Mouse (Mus musculus) MEL (cell line): ENCODE results near the gene Sepsecs. TPM values are rescaled to one million over a fixed set of nuclear protein-coding genes. Genes with fewer than 3 reads are reported as not detected.

Experiments used
- DNase-seq: peaks from one replicate; pipeline ENCODE4 v3.0.0; 2011; ENCODE audit warnings: low read depth, low spot score
- H3K27ac ChIP-seq: 2 replicates; pipeline ENCODE4 v1.5.1; 2012; ENCODE audit warnings: low read depth, mild to moderate bottlenecking, control low read depth, low read length, moderate library complexity; ENCODE audit not compliant: control insufficient read depth
- H3K27me3 ChIP-seq, 2 experiments: fragments of 150-350 bp in 1 of 2; sonication (generic) in 1 of 2; 2 replicates each; pipeline ENCODE4 v1.6.1; 2012; ENCODE audit warnings: low read length in 2 of 2, mild to moderate bottlenecking in 2 of 2, improper control_type of control experiment in 1 of 2, moderate library complexity in 1 of 2; ENCODE audit not compliant: insufficient read depth in 2 of 2, control insufficient read depth in 1 of 2
- H3K36me3 ChIP-seq, 2 experiments: 2 replicates each; pipeline ENCODE4 v1.6.1; 2012 to 2014; ENCODE audit warnings: low read length in 2 of 2, improper control_type of control experiment in 1 of 2, inconsistent platforms in 1 of 2, mild to moderate bottlenecking in 1 of 2; ENCODE audit not compliant: insufficient read depth in 2 of 2, control insufficient read depth in 1 of 2
- H3K4me1 ChIP-seq, 2 experiments: fragments of 150-350 bp in 1 of 2; sonication (generic) in 1 of 2; 2 replicates each; pipeline ENCODE4 v1.6.1; 2012; ENCODE audit warnings: low read length in 2 of 2, improper control_type of control experiment in 1 of 2, mild to moderate bottlenecking in 1 of 2; ENCODE audit not compliant: insufficient read depth in 2 of 2, control insufficient read depth in 1 of 2
- H3K4me3 ChIP-seq, 2 experiments: fragments of 150-350 bp in 1 of 2; sonication (generic) in 1 of 2; 2 replicates each; pipeline ENCODE4 v1.5.1; 2012; ENCODE audit warnings: low read depth in 2 of 2, low read length in 2 of 2, mild to moderate bottlenecking in 2 of 2, moderate library complexity in 2 of 2, control low read depth in 1 of 2, improper control_type of control experiment in 1 of 2; ENCODE audit not compliant: control insufficient read depth in 1 of 2, insufficient read depth in 1 of 2
- H3K79me2 ChIP-seq: 2 replicates; pipeline ENCODE4 v1.6.1; 2012; ENCODE audit warnings: mild to moderate bottlenecking, low read length, moderate library complexity; ENCODE audit not compliant: control insufficient read depth, poor library complexity, insufficient read depth
- H3K9ac ChIP-seq: 2 replicates; pipeline ENCODE4 v1.6.1; 2012; ENCODE audit warnings: low read depth, mild to moderate bottlenecking, control low read depth, low read length, moderate library complexity; ENCODE audit not compliant: control insufficient read depth, poor library complexity, severe bottlenecking
- H3K9me3 ChIP-seq: fragments of 150-350 bp; sonication (generic); replicated peaks from 2 replicates; pipeline ENCODE4 v1.6.1; 2012; ENCODE audit warnings: mild to moderate bottlenecking, low read length, improper control_type of control experiment, moderate library complexity; ENCODE audit not compliant: insufficient read depth
- BHLHE40 ChIP-seq: IDR thresholded peaks from 2 replicates; pipeline ENCODE4 v1.6.1; 2012; ENCODE audit warnings: low read depth, mild to moderate bottlenecking, inconsistent platforms, low read length, improper control_type of control experiment, borderline replicate concordance
- CHD1 ChIP-seq: IDR thresholded peaks from 2 replicates; pipeline ENCODE4 v1.6.1; 2012; ENCODE audit warnings: low read depth, mild to moderate bottlenecking, inconsistent platforms, low read length, improper control_type of control experiment
- CTCF ChIP-seq, 3 experiments: IDR thresholded peaks in 2 of 3; conservative IDR thresholded peaks in 1 of 3; 2 replicates each; pipeline ENCODE4 v1.5.1; 2011 to 2012; ENCODE audit warnings: low read length in 3 of 3, low read depth in 2 of 3, mild to moderate bottlenecking in 2 of 3, improper control_type of control experiment in 1 of 3, inconsistent platforms in 1 of 3, mixed read lengths in 1 of 3, moderate library complexity in 1 of 3; ENCODE audit not compliant: control insufficient read depth in 1 of 3, insufficient read depth in 1 of 3, poor library complexity in 1 of 3, severe bottlenecking in 1 of 3
- E2F4 ChIP-seq: IDR thresholded peaks from 2 replicates; pipeline ENCODE4 v1.6.1; 2011; ENCODE audit warnings: low read depth, low read length, improper control_type of control experiment, borderline replicate concordance
- ELF1 ChIP-seq: IDR thresholded peaks from 2 replicates; pipeline ENCODE4 v1.6.1; 2014; ENCODE audit warnings: low read depth, mild to moderate bottlenecking, inconsistent platforms, low read length, improper control_type of control experiment, moderate library complexity
- ETS1 ChIP-seq: IDR thresholded peaks from 2 replicates; pipeline ENCODE4 v1.6.1; 2012; ENCODE audit warnings: low read depth, mild to moderate bottlenecking, inconsistent platforms, low read length, improper control_type of control experiment, moderate library complexity
- HCFC1 ChIP-seq: IDR thresholded peaks from 2 replicates; pipeline ENCODE4 v1.6.1; 2012; ENCODE audit warnings: low read depth, mild to moderate bottlenecking, inconsistent platforms, low read length, improper control_type of control experiment, moderate library complexity
- KAT2A ChIP-seq: conservative IDR thresholded peaks from 2 replicates; pipeline ENCODE4 v1.6.1; 2012; ENCODE audit warnings: low read depth, low read length, improper control_type of control experiment, inconsistent platforms
- MAX ChIP-seq: IDR thresholded peaks from 2 replicates; pipeline ENCODE4 v1.6.1; 2011; ENCODE audit warnings: low read length, improper control_type of control experiment
- MAZ ChIP-seq: IDR thresholded peaks from 2 replicates; pipeline ENCODE4 v1.6.1; 2012; ENCODE audit warnings: low read depth, mild to moderate bottlenecking, inconsistent platforms, low read length, improper control_type of control experiment
- MXI1 ChIP-seq: IDR thresholded peaks from 2 replicates; pipeline ENCODE4 v1.6.1; 2011; ENCODE audit warnings: mild to moderate bottlenecking, low read depth, low read length, improper control_type of control experiment
- MYC ChIP-seq: IDR thresholded peaks from 2 replicates; pipeline ENCODE4 v1.6.1; 2011; ENCODE audit warnings: low read depth, mild to moderate bottlenecking, low read length, improper control_type of control experiment, moderate library complexity
- NELFE ChIP-seq: IDR thresholded peaks from 2 replicates; pipeline ENCODE4 v1.6.1; 2011; ENCODE audit warnings: low read depth, low read length, improper control_type of control experiment
- NRF1 ChIP-seq: IDR thresholded peaks from 2 replicates; pipeline ENCODE4 v1.6.1; 2014; ENCODE audit warnings: low read depth, mild to moderate bottlenecking, inconsistent platforms, low read length, improper control_type of control experiment, moderate library complexity; ENCODE audit not compliant: poor library complexity, insufficient read depth, severe bottlenecking
- POLR2A ChIP-seq, 2 experiments: IDR thresholded peaks; 2 replicates each; pipeline ENCODE4 v1.6.1; 2011 to 2012; ENCODE audit warnings: low read length in 2 of 2, mild to moderate bottlenecking in 2 of 2, control low read depth in 1 of 2, improper control_type of control experiment in 1 of 2, low read depth in 1 of 2, moderate library complexity in 1 of 2; ENCODE audit not compliant: control insufficient read depth in 1 of 2, insufficient read depth in 1 of 2, poor library complexity in 1 of 2
- POLR2AphosphoS2 ChIP-seq: IDR thresholded peaks from 2 replicates; pipeline ENCODE4 v1.6.1; 2011; ENCODE audit warnings: low read length, improper control_type of control experiment
- POLR2AphosphoS5 ChIP-seq: IDR thresholded peaks from 2 replicates; pipeline ENCODE4 v1.6.1; 2012; ENCODE audit warnings: low read depth, borderline replicate concordance, mild to moderate bottlenecking, inconsistent platforms, low read length, moderate library complexity, mixed read lengths
- RAD21 ChIP-seq: IDR thresholded peaks from 2 replicates; pipeline ENCODE4 v1.6.1; 2011; ENCODE audit warnings: mild to moderate bottlenecking, low read depth, low read length, improper control_type of control experiment
- RCOR1 ChIP-seq: IDR thresholded peaks from 2 replicates; pipeline ENCODE4 v1.6.1; 2012; ENCODE audit warnings: low read depth, mild to moderate bottlenecking, inconsistent platforms, low read length, improper control_type of control experiment
- SIN3A ChIP-seq: IDR thresholded peaks from 2 replicates; pipeline ENCODE4 v1.6.1; 2012; ENCODE audit warnings: low read length, improper control_type of control experiment, inconsistent platforms
- SMC3 ChIP-seq: IDR thresholded peaks from 2 replicates; pipeline ENCODE4 v1.6.1; 2011; ENCODE audit warnings: low read depth, low read length, improper control_type of control experiment
- TBP ChIP-seq: IDR thresholded peaks from 2 replicates; pipeline ENCODE4 v1.8.0; 2011; ENCODE audit warnings: low read depth, low read length, improper control_type of control experiment
- USF1 ChIP-seq: IDR thresholded peaks from 2 replicates; pipeline ENCODE4 v1.6.1; 2014; ENCODE audit warnings: low read depth, mild to moderate bottlenecking, inconsistent platforms, low read length, improper control_type of control experiment, moderate library complexity
- USF2 ChIP-seq, 2 experiments: IDR thresholded peaks; 2 replicates each; pipeline ENCODE4 v1.6.1; 2011 to 2012; ENCODE audit warnings: improper control_type of control experiment in 2 of 2, low read length in 2 of 2, borderline replicate concordance in 1 of 2, inconsistent platforms in 1 of 2, low read depth in 1 of 2, mild to moderate bottlenecking in 1 of 2; ENCODE audit not compliant: insufficient read depth in 1 of 2
- ZC3H11A ChIP-seq: IDR thresholded peaks from 2 replicates; pipeline ENCODE4 v1.6.1; 2012; ENCODE audit warnings: low read depth, mild to moderate bottlenecking, inconsistent platforms, low read length, improper control_type of control experiment
- polyA plus RNA-seq, 2 experiments: library from polyadenylated mRNA; stranded (reverse) in 1 of 2; unstranded in 1 of 2; fragments of >175 nt in 1 of 2; fragments of >200 nt in 1 of 2; gene quantifications; 2 replicates each; pipeline versions ENCODE4 v1.2.1 to v1.2.4; 2012; ENCODE audit warnings: low replicate concordance in 2 of 2, low read depth in 1 of 2; ENCODE audit not compliant: insufficient read length in 2 of 2, insufficient read depth in 1 of 2, missing spikeins in 1 of 2
- total RNA-seq: library from RNA; depleted of rRNA; stranded (reverse); fragments of 300-350 nt; gene quantifications from 2 replicates; pipeline ENCODE4 v1.2.3, GENCODE M21; 2012; rRNA removed

Sepsecs gene
- total RNA-seq (11.3 and 12.2 TPM in 2 replicates), polyA plus RNA-seq (10 to 100 TPM in 1 of 2 experiments, not detected in 1; 11.8 TPM)

GRCm38 (mm10) chr5:52669426-52670191 lies at the start of gene Sepsecs:
Gene Sepsecs, minus strand, starts transcription at chr5:52669708.
- Histone ChIP-seq H3K9me3 (no peaks in the 10 kb centered on the region), H3K4me3 (peak within 1 kb of the TSS; percentile 96 to 99), H3K27ac (peak within 1 kb of the TSS; percentile 41), H3K9ac (peak within 1 kb of the TSS; percentile 88), H3K79me2 (peaks cover 9% of the 10 kb centered on the region), H3K4me1 (peaks cover 0 to 5% of the 10 kb centered on the region in 2 experiments; a peak in 2 of 4 replicates), H3K36me3 (peaks cover 5 to 10% of the 10 kb centered on the region in 2 experiments; a peak in 3 of 4 replicates), H3K27me3 (no peaks in the 10 kb centered on the region)
- TF ChIP-seq MAZ (no peak), CHD1 (no peak), NRF1 (peak; percentile 89), USF2 (IDR thresholded peaks at IDR 0.05; ENCODE audit: borderline replicate concordance in 1 of 2, insufficient read depth in 1 of 2, low read depth in 1 of 2, low read length in 2 of 2) (no peak), HCFC1 (peak; percentile 95), SIN3A (peak; percentile 92), ELF1 (peak; percentile 86), POLR2AphosphoS2 (peak; percentile 37; the same call in 1 of the 2 replicates), MAX (peak; percentile 74), RCOR1 (no peak), POLR2A (IDR thresholded peaks at IDR 0.05; ENCODE audit: control insufficient read depth in 1 of 2, insufficient read depth in 1 of 2, low read depth in 1 of 2, low read length in 2 of 2, poor library complexity in 1 of 2) (peak; percentile 56 to 81; a peak in 2 of 4 replicates), MXI1 (peak; percentile 87), NELFE (peak; percentile 71), CTCF (IDR thresholded peaks at IDR 0.05 in 2 of 3, conservative IDR thresholded peaks at IDR 0.05 in 1 of 3; ENCODE audit: control insufficient read depth in 1 of 3, insufficient read depth in 1 of 3, low read depth in 2 of 3, low read length in 3 of 3, poor library complexity in 1 of 3, severe bottlenecking in 1 of 3) (peak in 1 of 3 experiments; percentile 8; a peak in 1 of 6 replicates), KAT2A (peak; percentile 75)
- DNase-seq = peak; percentile 94

- Histone ChIP-seq H3K9ac (no peak overlapping the region), H3K4me1 (peaks cover 9 to 19% of the 10 kb centered on the region in 2 experiments), H3K9me3 (no peaks in the 10 kb centered on the region), H3K79me2 (no peaks in the 10 kb centered on the region), H3K36me3 (peaks cover 0 to 19% of the 10 kb centered on the region in 2 experiments; a peak in 2 of 4 replicates), H3K4me3 (no peak overlapping the region), H3K27ac (no peak overlapping the region), H3K27me3 (no peaks in the 10 kb centered on the region)
- TF ChIP-seq E2F4 (no peak), USF2 (IDR thresholded peaks at IDR 0.05; ENCODE audit: borderline replicate concordance in 1 of 2, insufficient read depth in 1 of 2, low read depth in 1 of 2, low read length in 2 of 2) (no peak), RCOR1 (no peak), BHLHE40 (no peak), TBP (no peak), NRF1 (no peak), NELFE (no peak), MYC (no peak), MAZ (no peak), ZC3H11A (no peak), ETS1 (no peak), CHD1 (no peak), USF1 (no peak), POLR2AphosphoS5 (no peak), RAD21 (no peak), CTCF (IDR thresholded peaks at IDR 0.05 in 2 of 3, conservative IDR thresholded peaks at IDR 0.05 in 1 of 3; ENCODE audit: control insufficient read depth in 1 of 3, insufficient read depth in 1 of 3, low read depth in 2 of 3, low read length in 3 of 3, poor library complexity in 1 of 3, severe bottlenecking in 1 of 3) (no peak), SMC3 (no peak), MAX (no peak), MXI1 (no peak)
- DNase-seq = no peak
These were observed 47.4 kb upstream of the Sepsecs start for GRCm38 (mm10) chr5:52716742-52717448.
